ENCODE assay signal across 10 mouse cellular contexts in the genomic region with DNA sequence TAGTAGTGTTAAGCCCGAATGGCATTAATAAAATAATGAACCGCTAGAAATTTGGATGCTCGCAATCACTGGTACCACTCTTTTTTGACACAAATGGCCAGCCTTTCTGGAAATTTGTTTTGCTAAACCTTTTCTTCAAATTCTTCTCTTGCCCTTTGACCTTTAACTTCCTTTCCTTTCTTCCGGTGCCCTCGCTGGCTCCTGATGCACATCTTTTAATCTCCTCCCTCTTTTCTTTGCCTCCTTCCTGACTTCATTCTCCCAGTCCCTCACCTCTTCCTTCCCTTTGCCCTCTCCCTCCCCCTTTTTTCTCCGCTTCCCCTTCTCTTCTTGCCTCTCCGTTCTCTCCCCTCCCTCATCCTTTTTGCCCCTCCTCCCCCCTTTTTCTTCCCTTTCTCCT.
DNase-seq lines count a peak whose midpoint lies in the region; ATAC-seq lines count a peak whose summit lies in the region.
"Had no signal": no experiment of that assay in that cellular context is flagged by ENCODE, and none has a peak within 500 bp of the region (broad histone marks: within the 10 kb centered on the region; RNA-seq: fewer than 3 reads in every experiment).

No protein-coding gene starts in this region.

- no peaks in the 10 kb centered on the region for H3K36me3 ChIP-seq in lung, embryonic 16.5 days (ENCODE audit: control insufficient read depth, insufficient read depth, low read length)
- no peaks in the 10 kb centered on the region for H3K36me3 ChIP-seq in limb, embryonic 12.5 days
- H3K36me3 ChIP-seq in stomach, embryonic 15.5 days, result no peaks in the 10 kb centered on the region

- no peak for ATAC-seq in lung, embryonic 16.5 days (ENCODE audit: low read depth)
- ATAC-seq in limb, embryonic 12.5 days (ENCODE audit: insufficient number of reproducible peaks, insufficient read depth, low FRiP score, low TSS enrichment, low read depth), result no peak
- ATAC-seq in stomach, embryonic 15.5 days (ENCODE audit: insufficient read depth, low FRiP score, low read depth), result no peak

- H3K9me3 ChIP-seq in lung, embryonic 16.5 days (ENCODE audit: control insufficient read depth, low read length), result no peaks in the 10 kb centered on the region
- peaks cover 6% of the 10 kb centered on the region; the same call in 1 of the 2 replicates for H3K9me3 ChIP-seq in limb, embryonic 12.5 days
- H3K9me3 ChIP-seq in stomach, embryonic 15.5 days, result no peaks in the 10 kb centered on the region

- 0 out of 2 replicates have a peak overlapping the region, but pooled peaks have one; percentile 48 for H3K4me2 ChIP-seq in lung, embryonic 16.5 days (ENCODE audit: low read depth, low read length)
- H3K4me2 ChIP-seq in limb, embryonic 12.5 days, result peak overlapping the region; percentile 53
- peak overlapping the region; percentile 35 for H3K4me2 ChIP-seq in stomach, embryonic 15.5 days

- DNase-seq in heart, adult 11 months, result peak; percentile 61
- DNase-seq in heart, postnatal 4 days, result no peak
- DNase-seq in lung, postnatal 36 days, result no peak
- DNase-seq in thymus, adult 18-20 months, result no peak
- no peak for DNase-seq in left cerebral cortex, postnatal 10 days (ENCODE audit: extremely low spot score in 1 of 2, low spot score in 2 of 2)
- DNase-seq: cerebellum, adult 11-12 months had no signal

- intact Hi-C loops in left cerebral cortex, postnatal 10 days (cut with DNase I), result no loop called here

- H3K27ac ChIP-seq in lung, embryonic 16.5 days (ENCODE audit: low read length), result no peak overlapping the region
- peak overlapping the region; percentile 77 for H3K27ac ChIP-seq in limb, embryonic 12.5 days
- H3K27ac ChIP-seq in stomach, embryonic 15.5 days, result no peak overlapping the region

- no peak overlapping the region for H3K9ac ChIP-seq in lung, embryonic 16.5 days (ENCODE audit: low read length)
- peak overlapping the region; percentile 38 for H3K9ac ChIP-seq in limb, embryonic 12.5 days (replicated peaks)
- H3K9ac ChIP-seq in stomach, embryonic 15.5 days, result no peak overlapping the region

- H3K4me1 ChIP-seq in lung, embryonic 16.5 days (replicated peaks; ENCODE audit: control insufficient read depth, insufficient read depth, low read length), result peaks cover 12% of the 10 kb centered on the region; the same call in 1 of the 2 replicates
- peaks cover 58% of the 10 kb centered on the region for H3K4me1 ChIP-seq in limb, embryonic 12.5 days (replicated peaks)
- H3K4me1 ChIP-seq in stomach, embryonic 15.5 days, result no peaks in the 10 kb centered on the region
- H3K4me1 ChIP-seq: megakaryocyte, embryonic 14.5 days had no signal

- H3K27me3 ChIP-seq in lung, embryonic 16.5 days (ENCODE audit: control insufficient read depth, insufficient read depth, low read depth, low read length), result no peaks in the 10 kb centered on the region
- H3K27me3 ChIP-seq in limb, embryonic 12.5 days, result no peaks in the 10 kb centered on the region
- H3K27me3 ChIP-seq in stomach, embryonic 15.5 days (replicated peaks), result no peaks in the 10 kb centered on the region

- no peak overlapping the region for H3K4me3 ChIP-seq in lung, embryonic 16.5 days (ENCODE audit: low read length)
- peak overlapping the region; percentile 21 for H3K4me3 ChIP-seq in limb, embryonic 12.5 days (replicated peaks)
- H3K4me3 ChIP-seq in stomach, embryonic 15.5 days (replicated peaks), result no peak overlapping the region
- H3K4me3 ChIP-seq: megakaryocyte, embryonic 14.5 days had no signal

- WGBS in lung, embryonic 16.5 days, result 31% methylated on average over 7 of the region's 7 CpGs
- 17% methylated on average over 7 of the region's 7 CpGs for WGBS in limb, embryonic 12.5 days
- WGBS in stomach, embryonic 15.5 days, result 29% methylated on average over 7 of the region's 7 CpGs
